Mouse (Mus musculus) urinary bladder, postnatal 25 days (tissue): ENCODE results near the gene Cryba2.

ENCODE experiments used
- DNase-seq: peaks from one replicate; pipeline ENCODE4 v3.0.0; 2022; ENCODE audit warnings: low spot score

The Cryba2 gene

GRCm38 (mm10) chr1:74884196-74885141 lies 8.5 kb downstream of the Cryba2 start:
- DNase-seq: no peak

GRCm38 (mm10) chr1:74883441-74883840 lies 9.5 kb downstream of the Cryba2 start:
- DNase-seq: no peak

- no peak for DNase-seq
Measured at GRCm38 (mm10) chr1:74882828-74883227, 10.1 kb downstream of the Cryba2 start.

GRCm38 (mm10) chr1:74882055-74882734 lies 10.7 kb downstream of the Cryba2 start:
- no peak for DNase-seq

- DNase-seq: peak; percentile 75
Measured at GRCm38 (mm10) chr1:74880785-74881360, 12.1 kb downstream of the Cryba2 start.

- no peak for DNase-seq
Measured at GRCm38 (mm10) chr1:74877199-74877598, 15.7 kb downstream of the Cryba2 start.

GRCm38 (mm10) chr1:74872218-74872617 lies 20.7 kb downstream of the Cryba2 start:
- no peak for DNase-seq

- no peak for DNase-seq
Measured at GRCm38 (mm10) chr1:74861783-74862182, 31.2 kb downstream of the Cryba2 start.

- DNase-seq: no peak
Measured at GRCm38 (mm10) chr1:74859223-74859984, 33.5 kb downstream of the Cryba2 start.

- DNase-seq: no peak
Measured at GRCm38 (mm10) chr1:74858805-74859204, 34.1 kb downstream of the Cryba2 start.

- peak; percentile 53 for DNase-seq
Measured at GRCm38 (mm10) chr1:74858171-74858719, 34.7 kb downstream of the Cryba2 start.

- DNase-seq: no peak
Measured at GRCm38 (mm10) chr1:74857677-74858076, 35.3 kb downstream of the Cryba2 start.

- no peak for DNase-seq
Measured at GRCm38 (mm10) chr1:74857201-74857600, 35.7 kb downstream of the Cryba2 start.

- no peak for DNase-seq
Measured at GRCm38 (mm10) chr1:74856791-74857190, 36.2 kb downstream of the Cryba2 start.

- no peak for DNase-seq
Measured at GRCm38 (mm10) chr1:74856439-74856720, 36.6 kb downstream of the Cryba2 start.

- DNase-seq: peak; percentile 4
Measured at GRCm38 (mm10) chr1:74855651-74856438, 37.1 kb downstream of the Cryba2 start.

- DNase-seq: peak; percentile 5
Measured at GRCm38 (mm10) chr1:74855156-74855555, 37.8 kb downstream of the Cryba2 start.

GRCm38 (mm10) chr1:74854306-74855056 lies 38.5 kb downstream of the Cryba2 start, which contains the start of gene Cdk5r2:
Cdk5r2 (plus strand) TSS chr1:74854934.
- peak; percentile 71 for DNase-seq

GRCm38 (mm10) chr1:74851001-74851775 lies 41.8 kb downstream of the Cryba2 start:
- DNase-seq: no peak
